Mouse (Mus musculus) ovary, adult 18-20 months (tissue): ENCODE measurements around the gene Notch3.
"Not testable (repeated sequence)": the region's sequence is repeated elsewhere in the genome, so short reads cannot be mapped to it uniquely, and the experiment has no call there.

Experiments used
- DNase-seq: peaks from one replicate; pipeline ENCODE4 v3.0.0; 2022; ENCODE audit warnings: low spot score, mixed read lengths

Notch3 gene

GRCm38 (mm10) chr17:32166687-32167086 is at the start of gene Notch3:
Gene Notch3, minus strand, starts transcription at chr17:32166852.
- DNase-seq = no peak

DNA sequence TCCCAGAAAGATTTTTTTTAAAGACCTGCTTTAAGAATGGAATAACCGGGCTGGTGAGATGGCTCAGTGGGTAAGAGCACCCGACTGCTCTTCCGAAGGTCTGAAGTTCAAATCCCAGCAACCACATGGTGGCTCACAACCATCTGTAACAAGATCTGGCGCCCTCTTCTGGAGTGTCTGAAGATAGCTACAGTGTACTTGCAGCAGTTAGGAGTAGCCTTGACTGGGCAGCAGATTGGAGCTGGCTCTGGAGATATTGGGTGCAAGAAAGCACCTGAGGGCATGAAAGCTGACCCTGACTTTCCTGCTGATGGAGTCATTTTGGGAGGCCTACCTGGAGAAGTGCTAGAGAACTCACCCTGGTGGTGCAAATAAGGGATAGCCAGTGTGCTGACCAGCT is 48.9 kb upstream of the Notch3 start:
- DNase-seq = not testable (repeated sequence)

GRCm38 (mm10) chr17:32211554-32211953 is 44.9 kb upstream of the Notch3 start:
- DNase-seq = not testable (repeated sequence)

- DNase-seq = no peak
Measured at GRCm38 (mm10) chr17:32209752-32210151, 43.1 kb upstream of the Notch3 start.

GRCm38 (mm10) chr17:32209144-32209543 is 42.5 kb upstream of the Notch3 start:
- DNase-seq = no peak

DNA sequence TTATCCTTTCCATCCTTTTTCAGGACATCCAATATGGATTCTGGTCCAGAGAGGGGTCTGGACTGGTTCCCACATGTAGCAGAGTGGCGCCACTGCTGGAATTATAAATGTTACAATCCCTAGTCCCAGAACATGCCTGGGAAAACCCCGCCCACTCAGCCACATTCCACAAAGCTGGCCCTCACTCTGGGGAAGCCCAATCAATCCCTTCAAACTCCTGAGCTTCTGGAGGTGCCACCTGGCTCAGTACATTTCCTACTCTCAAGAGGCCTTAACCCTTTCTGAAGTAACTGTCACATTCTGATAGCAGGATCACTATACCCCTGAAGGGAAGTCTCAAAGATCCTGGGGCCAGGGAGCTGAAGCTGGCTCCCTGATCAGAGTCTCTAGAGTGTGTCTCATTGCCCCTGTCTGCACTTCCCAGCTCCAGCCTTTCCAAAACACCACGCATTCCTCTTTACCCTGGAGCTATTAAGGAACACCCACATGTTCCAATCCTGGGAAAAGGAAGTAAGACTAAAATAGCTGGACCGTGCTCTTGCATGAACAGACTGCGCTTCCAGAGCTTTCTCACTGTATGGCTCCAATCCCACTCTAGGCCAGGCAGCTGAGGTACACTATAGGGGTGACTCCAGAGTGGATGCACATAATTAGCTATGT is 41.1 kb upstream of the Notch3 start:
- DNase-seq = no peak

DNA sequence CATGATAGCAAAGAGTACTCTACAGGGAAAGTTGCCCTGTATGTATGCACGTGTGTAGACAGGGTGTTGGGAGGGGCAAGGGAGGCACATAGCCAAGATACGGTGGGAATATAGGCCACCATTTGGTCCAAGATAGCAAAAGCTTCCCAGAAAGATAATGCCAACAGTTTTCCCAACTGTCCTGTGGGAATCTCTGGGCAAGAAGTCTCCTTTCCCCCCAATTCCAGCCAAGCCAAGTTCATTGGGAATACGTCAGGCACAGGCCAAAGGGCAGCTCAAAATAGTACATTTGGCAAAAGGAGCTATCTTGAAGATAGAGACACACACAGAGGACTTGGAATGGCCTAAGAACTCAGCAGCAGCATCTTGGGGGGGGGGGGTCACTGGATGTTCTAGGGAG is 38.7 kb upstream of the Notch3 start:
- no peak for DNase-seq

GRCm38 (mm10) chr17:32202972-32203371 is 36.3 kb upstream of the Notch3 start:
- DNase-seq = no peak

DNA sequence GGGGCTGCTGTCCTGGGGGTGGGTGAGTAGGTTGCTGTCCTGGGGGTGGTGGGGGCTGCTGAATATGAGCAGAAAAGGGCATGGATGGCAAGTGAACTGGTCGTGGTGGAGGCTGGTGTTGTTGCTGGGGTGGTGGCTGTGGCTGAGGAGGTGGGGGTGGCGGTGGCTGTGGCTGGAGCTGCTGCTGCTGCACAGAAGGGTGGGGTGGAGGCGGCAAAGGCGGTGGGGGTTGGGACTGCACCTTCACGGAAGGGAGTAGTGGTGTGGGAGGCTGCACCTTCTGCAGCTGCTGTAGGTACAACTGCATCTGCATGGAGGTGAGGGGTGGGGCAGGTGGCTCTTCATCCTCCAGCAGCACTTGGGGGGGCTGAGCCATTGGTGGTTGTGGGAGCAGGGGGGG is 34.4 kb upstream of the Notch3 start:
- DNase-seq = no peak

DNA sequence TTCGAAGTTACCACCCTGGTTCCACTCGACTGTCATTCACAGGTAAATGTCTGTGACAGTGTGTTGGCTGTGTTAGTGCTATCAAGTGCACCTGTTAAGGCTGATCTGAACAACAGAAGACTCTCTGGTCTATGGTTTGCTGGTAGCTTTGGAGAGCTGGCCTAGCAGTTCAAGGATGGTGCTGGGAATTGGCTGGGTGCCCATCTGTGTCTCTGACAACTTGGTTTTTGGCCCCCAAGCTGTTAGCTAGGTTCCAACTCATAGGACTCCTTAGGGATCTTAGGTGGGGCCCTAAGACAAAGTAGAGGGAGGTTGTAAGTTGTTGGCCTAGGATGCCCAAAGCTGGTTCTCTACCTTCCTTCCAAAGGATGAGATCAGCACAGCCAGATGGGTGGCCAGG is 33.1 kb upstream of the Notch3 start:
- no peak for DNase-seq

GRCm38 (mm10) chr17:32197156-32197555 is 30.5 kb upstream of the Notch3 start:
- no peak for DNase-seq

GRCm38 (mm10) chr17:32195725-32196124 is 29.1 kb upstream of the Notch3 start:
- no peak for DNase-seq

- no peak for DNase-seq
Measured at GRCm38 (mm10) chr17:32193010-32193409, 26.4 kb upstream of the Notch3 start.

DNA sequence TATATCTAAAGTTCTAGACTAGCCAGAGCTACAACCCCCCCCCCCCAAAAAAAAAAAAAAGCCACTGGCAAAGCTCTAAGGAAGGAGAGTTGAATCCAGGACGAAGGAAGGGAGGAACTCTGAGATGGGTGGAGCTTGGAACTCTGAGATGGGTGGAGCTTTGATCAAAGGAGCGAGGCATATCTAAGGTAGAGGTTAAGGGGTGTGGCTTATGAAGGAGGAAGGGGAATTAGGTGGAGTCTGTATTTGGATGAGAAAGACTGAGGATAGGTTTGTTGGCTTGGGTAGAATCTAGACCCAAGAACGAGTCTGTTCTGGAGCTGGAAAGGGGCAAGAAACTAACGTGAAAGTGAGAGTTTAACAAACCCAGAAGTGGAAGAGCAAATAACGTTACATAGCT is 23.2 kb upstream of the Notch3 start:
- DNase-seq = no peak

GRCm38 (mm10) chr17:32188863-32189636 is 22.4 kb upstream of the Notch3 start, which contains the start of gene Ephx3:
Gene Ephx3, minus strand, starts transcription at chr17:32189549.
- DNase-seq = no peak

GRCm38 (mm10) chr17:32183017-32183416 is 16.4 kb upstream of the Notch3 start:
- DNase-seq = no peak

DNA sequence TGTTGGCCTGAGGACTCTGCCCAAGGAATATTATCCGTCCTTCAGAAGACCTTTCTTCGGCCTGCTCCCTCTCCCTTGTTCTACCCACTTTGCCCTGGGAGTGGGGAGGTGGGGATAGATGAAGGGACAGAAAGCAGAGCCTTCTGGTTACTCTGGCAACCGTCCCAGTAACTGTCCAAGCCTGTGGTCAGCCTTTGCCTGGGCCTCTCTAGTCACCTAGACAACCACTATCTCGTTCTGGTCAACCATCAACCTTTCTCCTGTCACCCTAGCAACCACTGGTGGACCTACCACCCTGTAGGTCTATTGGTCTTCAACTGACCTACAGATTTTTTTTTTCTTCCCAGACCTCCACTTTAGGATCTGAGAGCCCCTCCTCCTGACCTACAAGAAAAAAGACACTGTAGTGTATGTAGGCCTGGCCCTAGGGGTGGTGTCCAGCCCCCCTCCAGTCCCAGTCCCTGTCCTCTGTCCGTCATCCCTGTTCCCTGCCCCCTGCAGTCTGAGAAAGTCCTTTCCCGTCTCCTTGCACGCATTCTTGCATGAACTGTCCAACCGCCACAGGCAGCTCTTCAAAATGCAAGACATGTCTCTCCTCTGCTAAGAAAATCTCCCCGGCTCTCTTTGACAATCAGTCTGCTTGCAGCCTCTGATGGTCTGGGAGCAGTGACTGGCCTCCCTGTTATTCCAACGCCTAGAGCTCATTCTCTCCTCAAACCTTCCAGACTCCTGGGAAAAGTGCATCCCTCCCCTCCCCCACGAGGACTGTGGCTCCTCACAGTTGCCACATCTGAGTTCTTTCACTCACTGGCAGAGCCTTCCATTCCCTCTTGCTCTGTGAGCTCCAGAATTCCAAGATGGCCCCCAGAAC is 13.2 kb upstream of the Notch3 start:
- no peak for DNase-seq

DNA sequence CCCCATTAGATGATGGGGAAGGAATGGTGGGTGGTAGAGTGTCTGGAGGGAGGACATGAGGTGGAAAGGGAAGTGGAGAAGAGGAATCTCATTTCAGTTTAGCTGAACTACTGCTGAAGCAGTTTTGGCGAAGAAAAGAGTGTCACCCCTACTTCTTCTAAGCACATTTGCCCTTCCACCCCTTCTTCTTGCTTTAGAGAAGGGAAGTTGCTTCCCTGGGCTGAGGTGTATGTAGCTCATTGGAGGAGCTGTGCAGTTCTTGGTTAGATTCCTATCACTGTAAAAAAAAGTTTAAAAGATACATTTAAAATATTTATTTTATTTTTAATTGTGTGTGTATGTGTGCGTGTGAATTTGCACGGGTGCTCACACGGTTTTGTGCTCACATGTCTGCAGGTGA is 10.3 kb upstream of the Notch3 start:
- no peak for DNase-seq

DNA sequence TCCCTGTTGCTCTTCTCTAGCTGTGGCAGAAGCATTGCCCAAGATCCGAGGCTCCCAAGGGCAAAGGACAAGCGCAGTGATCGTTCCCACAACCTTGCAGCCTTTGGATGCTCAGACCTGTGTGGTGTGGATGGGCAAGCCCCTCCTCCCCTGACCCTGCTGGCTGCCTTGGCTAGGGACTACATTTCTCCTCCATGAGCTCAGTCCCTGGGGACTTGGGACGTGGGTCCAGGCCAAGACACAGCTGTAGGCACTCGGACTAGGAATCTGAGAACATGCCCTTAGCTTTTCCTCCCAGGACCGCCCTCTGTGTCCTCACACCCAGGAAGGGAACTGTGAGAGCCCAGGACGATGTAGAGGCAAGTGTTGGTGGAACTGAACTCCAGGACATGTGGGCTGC is 6.5 kb upstream of the Notch3 start:
- DNase-seq = no peak

- DNase-seq = no peak
Measured at GRCm38 (mm10) chr17:32172485-32172884, 5.8 kb upstream of the Notch3 start.

- DNase-seq = no peak
Measured at GRCm38 (mm10) chr17:32169518-32170225, 3.0 kb upstream of the Notch3 start.
